Mouse (Mus musculus) testis, postnatal 14 days (tissue): ENCODE measurements at regions not wholly inside any gene's neighbourhood (a gene's known extent, or its start where the extent isn't known, plus 50 kb on each side); places are given as distances from the start of the nearest gene placed in this dataset.

Experiments used
- DNase-seq: peaks from one replicate; pipeline ENCODE4 v3.0.0; 2021; ENCODE audit warnings: low spot score

- DNase-seq: no peak
These were observed 53.8 kb upstream of the Sept5 start for GRCm38 (mm10) chr16:18683556-18683955.

GRCm38 (mm10) chr16:18686044-18686761 lies 56.4 kb upstream of the Sept5 start:
- no peak for DNase-seq

GRCm38 (mm10) chr16:18686916-18687315 lies 57.2 kb upstream of the Sept5 start:
- peak; percentile 64 for DNase-seq

- DNase-seq: peak; percentile 39
These were observed 57.6 kb upstream of the Sept5 start for GRCm38 (mm10) chr16:18687367-18687766.

- DNase-seq: no peak
These were observed 65.8 kb upstream of the Sept5 start for GRCm38 (mm10) chr16:18695596-18695995.

GRCm38 (mm10) chr16:18696074-18696819 lies 66.5 kb upstream of the Sept5 start:
- peak; percentile 75 for DNase-seq

- DNase-seq: no peak
These were observed 67.0 kb upstream of the Sept5 start for GRCm38 (mm10) chr16:18696820-18697168.

- DNase-seq: no peak
These were observed 72.5 kb upstream of the Cldn5 start for GRCm38 (mm10) chr16:18704126-18704525.

GRCm38 (mm10) chr16:18705028-18705648 lies 71.5 kb upstream of the Cldn5 start:
- no peak for DNase-seq

GRCm38 (mm10) chr16:18711637-18712125 lies 65.0 kb upstream of the Cldn5 start:
- DNase-seq: no peak

GRCm38 (mm10) chr16:18713017-18713416 lies 63.6 kb upstream of the Cldn5 start:
- DNase-seq: no peak

- DNase-seq: no peak
These were observed 61.3 kb upstream of the Cldn5 start for GRCm38 (mm10) chr16:18715381-18715780.

GRCm38 (mm10) chr16:18718040-18718439 lies 58.6 kb upstream of the Cldn5 start:
- DNase-seq: no peak

- DNase-seq: no peak
These were observed 56.0 kb upstream of the Cldn5 start for GRCm38 (mm10) chr16:18720433-18721233.

- no peak for DNase-seq
These were observed 53.3 kb upstream of the Cldn5 start for GRCm38 (mm10) chr16:18723186-18723843.

GRCm38 (mm10) chr16:18723874-18724273 lies 52.8 kb upstream of the Cldn5 start:
- no peak for DNase-seq

GRCm38 (mm10) chr16:18724706-18725105 lies 51.9 kb upstream of the Cldn5 start:
- DNase-seq: no peak
